Mouse (Mus musculus) liver, embryonic 11.5 days (tissue): ENCODE data around the gene Rce1. TPM values are rescaled to one million over a fixed set of nuclear protein-coding genes. Genes with fewer than 3 reads are reported as not detected.
"Not testable (repeated sequence)": the region's sequence is repeated elsewhere in the genome, so short reads cannot be mapped to it uniquely, and the experiment has no call there.

ENCODE experiments used
- ATAC-seq: fragments of 200-750 bp; cut with Nextera tagmentation; replicated peaks from 2 replicates; pipeline ENCODE4 v1.8.0; 2017; ENCODE audit warnings: moderate number of reproducible peaks, mild to moderate bottlenecking, moderate TSS enrichment, moderate library complexity; ENCODE audit not compliant: low FRiP score
- DNase-seq: peaks from one replicate; pipeline ENCODE4 v3.0.0-alpha.2; 2017; ENCODE audit warnings: low spot score
- H3K27ac ChIP-seq: fragments of 300-500 bp; sonication (generic); 2 replicates; pipeline ENCODE4 v1.5.1; 2014; ENCODE audit warnings: mild to moderate bottlenecking, low read depth, low read length, control low read depth
- H3K27me3 ChIP-seq: fragments of 300-500 bp; sonication (generic); replicated peaks from 2 replicates; pipeline ENCODE4 v1.6.1; 2014; ENCODE audit warnings: low read length, mixed read lengths; ENCODE audit not compliant: control insufficient read depth, insufficient read depth
- H3K36me3 ChIP-seq: fragments of 300-500 bp; sonication (generic); 2 replicates; pipeline ENCODE4 v1.6.1; 2014; ENCODE audit warnings: mild to moderate bottlenecking, low read length, moderate library complexity, mixed read lengths; ENCODE audit not compliant: control insufficient read depth, insufficient read depth
- H3K4me1 ChIP-seq: fragments of 300-500 bp; sonication (generic); replicated peaks from 2 replicates; pipeline ENCODE4 v1.6.1; 2014; ENCODE audit warnings: low read length, mixed read lengths; ENCODE audit not compliant: control insufficient read depth, insufficient read depth
- H3K4me2 ChIP-seq: fragments of 300-500 bp; sonication (generic); 2 replicates; pipeline ENCODE4 v1.6.1; 2014; ENCODE audit warnings: mild to moderate bottlenecking, control low read depth, moderate library complexity
- H3K4me3 ChIP-seq: fragments of 300-500 bp; sonication (generic); 2 replicates; pipeline ENCODE4 v1.5.1; 2014; ENCODE audit warnings: low read depth, low read length, control low read depth
- H3K9ac ChIP-seq: fragments of 300-500 bp; sonication (generic); 2 replicates; pipeline ENCODE4 v1.6.1; 2014; ENCODE audit warnings: low read depth, low read length, control low read depth
- H3K9me3 ChIP-seq: fragments of 300-500 bp; sonication (generic); 2 replicates; pipeline ENCODE4 v1.6.1; 2016; ENCODE audit warnings: low read length, inconsistent platforms, mixed read lengths; ENCODE audit not compliant: control insufficient read depth
- WGBS: fragments of 180-500 bp; shearing (Covaris S2); extraction: QIAGEN DNeasy Blood & Tissue Kit; methylation state at CpG from one replicate; pipeline ENCODE4 v1.1.7; 2014; 5-methylcytosine and 5-hydroxymethylcytosine counted together
- microRNA-seq: library from miRNA; unstranded; fragments of <30 nt; microRNA quantifications from one replicate; pipeline ENCODE4, GENCODE M21; 2017; ENCODE audit warnings: borderline number of aligned reads
- polyA plus RNA-seq: library from polyadenylated mRNA; unstranded; fragments of >200 nt; fragmentation: Nextera tagmentation; extraction: Ambion mirVana; gene quantifications from 2 replicates; pipeline ENCODE4 v1.2.1, GENCODE M21; 2014

Gene Rce1
- polyA plus RNA-seq, 1 experiment from 2014 or later: 52.5 TPM

- Histone ChIP-seq H3K9me3 (no peaks in the 10 kb centered on the region), H3K27ac (no peak overlapping the region), H3K27me3 (0 out of 2 replicates have a peak, but pooled peaks cover 3% of the 10 kb centered on the region), H3K4me2 (no peak overlapping the region), H3K4me1 (no peaks in the 10 kb centered on the region), H3K4me3 (no peak overlapping the region), H3K9ac (no peak overlapping the region), H3K36me3 (no peaks in the 10 kb centered on the region)
- WGBS: 59% methylated on average over 3 of the region's 3 CpGs
- ATAC-seq (no peak), DNase-seq (no peak)
Observed at GRCm38 (mm10) chr19:4588430-4588829, 37.0 kb downstream of the Rce1 start.

DNA sequence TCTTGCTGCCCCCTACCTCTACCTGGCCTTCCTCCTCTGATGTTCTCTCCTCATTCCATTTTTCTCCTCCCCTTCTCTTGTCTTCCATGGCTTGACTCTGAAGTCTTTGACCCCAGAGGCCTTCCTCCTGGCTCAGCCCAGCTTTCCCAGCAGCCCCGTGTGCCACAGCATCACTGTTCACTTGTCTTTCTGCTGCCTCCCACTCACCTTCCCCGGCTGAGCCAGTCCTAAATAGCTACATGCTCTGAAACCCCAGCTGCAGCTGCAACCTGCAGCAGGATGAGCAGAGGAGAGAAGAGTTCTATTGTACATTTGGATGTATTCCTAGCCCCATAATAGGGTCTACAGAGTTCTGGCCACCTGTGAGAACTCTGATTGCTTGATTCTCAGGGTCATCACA is 38.0 kb downstream of the Rce1 start:
- Histone ChIP-seq H3K27ac (no peak overlapping the region), H3K27me3 (0 out of 2 replicates have a peak, but pooled peaks cover 3% of the 10 kb centered on the region), H3K4me3 (no peak overlapping the region), H3K9me3 (no peaks in the 10 kb centered on the region), H3K36me3 (no peaks in the 10 kb centered on the region), H3K9ac (no peak overlapping the region), H3K4me2 (no peak overlapping the region), H3K4me1 (no peaks in the 10 kb centered on the region)
- no peak for ATAC-seq
- WGBS: 66% methylated on average over 2 of the region's 2 CpGs
- no peak for DNase-seq

GRCm38 (mm10) chr19:4586783-4587182 is 38.7 kb downstream of the Rce1 start:
- not testable (repeated sequence) for H3K9me3 ChIP-seq, ATAC-seq, H3K4me1 ChIP-seq, H3K27ac ChIP-seq, DNase-seq, H3K4me2 ChIP-seq, H3K36me3 ChIP-seq, H3K4me3 ChIP-seq, H3K27me3 ChIP-seq, H3K9ac ChIP-seq

GRCm38 (mm10) chr19:4583856-4584255 is 41.6 kb downstream of the Rce1 start:
- no peaks in the 10 kb centered on the region for H3K36me3 ChIP-seq
- no peak overlapping the region for H3K9ac ChIP-seq
- no peak for DNase-seq
- H3K9me3 ChIP-seq: no peaks in the 10 kb centered on the region
- no peak overlapping the region for H3K27ac ChIP-seq
- H3K4me2 ChIP-seq: no peak overlapping the region
- H3K27me3 ChIP-seq: no peaks in the 10 kb centered on the region
- H3K4me3 ChIP-seq: no peak overlapping the region
- no peak for ATAC-seq
- no peaks in the 10 kb centered on the region for H3K4me1 ChIP-seq
- 66% methylated on average over 2 of the region's 2 CpGs for whole genome bisulfite sequencing

DNA sequence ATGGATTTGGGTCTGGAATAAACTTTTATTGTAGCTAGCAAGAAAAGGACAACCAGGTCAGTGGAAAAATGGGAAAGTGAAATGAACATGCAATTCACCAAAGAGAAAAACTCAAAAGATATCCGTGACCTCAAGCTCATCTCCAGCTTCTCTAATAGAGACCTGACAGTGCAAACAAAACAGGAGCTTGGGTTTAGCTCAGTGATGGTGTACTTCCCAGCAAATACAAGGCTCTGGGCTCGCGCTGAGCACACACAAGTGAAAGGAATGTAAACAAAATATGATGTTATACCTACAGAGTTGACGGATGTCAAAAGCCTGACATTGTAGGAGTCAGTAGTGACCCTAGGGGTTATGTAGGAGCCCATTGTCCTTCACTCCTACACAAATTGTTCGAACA is 46.1 kb downstream of the Rce1 start:
- H3K9ac ChIP-seq: no peak overlapping the region
- H3K9me3 ChIP-seq: no peaks in the 10 kb centered on the region
- no peaks in the 10 kb centered on the region for H3K36me3 ChIP-seq
- no peak overlapping the region for H3K27ac ChIP-seq
- no peaks in the 10 kb centered on the region for H3K4me1 ChIP-seq
- ATAC-seq (no peak), DNase-seq (no peak)
- 80% methylated on average over 5 of the region's 5 CpGs for WGBS
- H3K4me3 ChIP-seq: no peak overlapping the region
- no peak overlapping the region for H3K4me2 ChIP-seq
- H3K27me3 ChIP-seq: no peaks in the 10 kb centered on the region

DNA sequence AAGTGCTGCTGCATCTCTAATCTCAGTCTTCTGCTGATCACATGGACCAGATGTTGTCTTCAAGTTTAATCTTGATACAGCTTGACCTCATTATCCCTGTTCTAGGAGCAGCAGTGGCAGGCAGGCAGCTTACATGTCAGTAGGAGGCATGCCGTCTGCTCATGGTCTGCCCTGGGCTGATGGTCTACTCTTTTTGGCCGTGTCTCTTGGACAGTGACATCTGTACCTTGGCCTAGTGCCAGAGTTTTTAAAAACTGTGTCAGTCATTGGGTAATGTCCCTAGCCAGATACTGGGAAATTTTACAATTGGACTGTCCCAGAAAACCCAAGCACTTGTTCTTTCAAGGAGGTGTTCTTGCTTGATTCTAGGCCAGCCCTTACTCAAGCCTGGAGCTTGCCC is 46.6 kb downstream of the Rce1 start:
- Histone ChIP-seq H3K9me3 (no peaks in the 10 kb centered on the region), H3K27ac (no peak overlapping the region), H3K4me1 (no peaks in the 10 kb centered on the region), H3K27me3 (no peaks in the 10 kb centered on the region), H3K4me3 (no peak overlapping the region), H3K36me3 (no peaks in the 10 kb centered on the region), H3K4me2 (no peak overlapping the region), H3K9ac (no peak overlapping the region)
- ATAC-seq: no peak
- 85% methylated on average over 2 of the region's 2 CpGs for WGBS
- DNase-seq: no peak

- no peak overlapping the region for H3K4me3 ChIP-seq
- ATAC-seq: no peak
- 78% methylated on average over 1 of the region's 1 CpGs for WGBS
- no peaks in the 10 kb centered on the region for H3K36me3 ChIP-seq
- DNase-seq: no peak
- H3K4me2 ChIP-seq: no peak overlapping the region
- H3K9ac ChIP-seq: no peak overlapping the region
- H3K9me3 ChIP-seq: no peaks in the 10 kb centered on the region
- no peaks in the 10 kb centered on the region for H3K27me3 ChIP-seq
- H3K4me1 ChIP-seq: peaks cover 10% of the 10 kb centered on the region
- no peak overlapping the region for H3K27ac ChIP-seq
Observed at GRCm38 (mm10) chr19:4573241-4573640, 52.2 kb downstream of the Rce1 start.

Small RNAs within 50 kb of the gene (microRNA-seq; reads per million reads assigned to microRNA genes)
- gene Mir6986: not detected

Other genes with a start within 250 kb of the Rce1 start
- 39.8 and 40.2 TPM in 2 replicates for gene Kdm2a, start 227.4 kb downstream of the Rce1 start, polyA plus RNA-seq
- 10.3 and 14.3 TPM in 2 replicates for gene Rhod, start 186.2 kb downstream of the Rce1 start, polyA plus RNA-seq
- gene Syt12, start 148.2 kb downstream of the Rce1 start, polyA plus RNA-seq: 0.26 and 0.27 TPM in 2 replicates
- 0.14 TPM in 1 of 2 replicates, not detected in the other for gene 2010003K11Rik, start 127.1 kb downstream of the Rce1 start, polyA plus RNA-seq
- 18.6 and 21.0 TPM in 2 replicates for gene Pcx, start 115.2 kb downstream of the Rce1 start, polyA plus RNA-seq
- gene Lrfn4, start 10.0 kb downstream of the Rce1 start, polyA plus RNA-seq: 2.2 and 3.3 TPM in 2 replicates
- gene Gm960, start 73.0 kb upstream of the Rce1 start, polyA plus RNA-seq: 0.82 and 2.0 TPM in 2 replicates
- gene Sptbn2, start 85.5 kb upstream of the Rce1 start, polyA plus RNA-seq: 0.75 and 0.97 TPM in 2 replicates
- gene Rbm4b, start 130.9 kb upstream of the Rce1 start, polyA plus RNA-seq: 36.0 and 44.0 TPM in 2 replicates
- 49.9 and 54.0 TPM in 2 replicates for gene Rbm4, start 168.3 kb upstream of the Rce1 start, polyA plus RNA-seq
- gene Gm21992, start 186.0 kb upstream of the Rce1 start, polyA plus RNA-seq: 19.4 and 30.1 TPM in 2 replicates
- 92.4 and 104 TPM in 2 replicates for gene Rbm14, start 186.0 kb upstream of the Rce1 start, polyA plus RNA-seq
- 46.2 and 49.8 TPM in 2 replicates for gene Ccs, start 213.7 kb upstream of the Rce1 start, polyA plus RNA-seq
- gene Ccdc87, start 213.7 kb upstream of the Rce1 start, polyA plus RNA-seq: 0.05 TPM in 1 of 2 replicates, not detected in the other
- 13.2 and 13.3 TPM in 2 replicates for gene Ctsf, start 229.5 kb upstream of the Rce1 start, polyA plus RNA-seq